In genomic region chr5:119625603-119626002, GRCm38 (mm10) we compare ENCODE assay signal across 10 mouse cellular contexts. TPM values are rescaled to one million over a fixed set of nuclear protein-coding genes. Genes with fewer than 3 reads are reported as not detected.
DNase-seq lines count a peak whose midpoint lies in the region.
"Had no signal": no experiment of that assay in that cellular context is flagged by ENCODE, and none has a peak within 500 bp of the region (broad histone marks: within the 10 kb centered on the region; RNA-seq: fewer than 3 reads in every experiment).

No protein-coding gene starts in this region.

- DNase-seq in adrenal gland, adult 2 months, result peak; percentile 83
- DNase-seq in adrenal gland, postnatal 4 days (ENCODE audit: low spot score in 2 of 2), result no peak
- DNase-seq in kidney, postnatal 4 days, result peak; percentile 39 to 42
- DNase-seq in kidney, adult 8-10 months, result no peak
- peak; percentile 49 for DNase-seq in urinary bladder, postnatal 14 days (ENCODE audit: low spot score)
- no peak for DNase-seq in urinary bladder, postnatal 4 days (ENCODE audit: low spot score in 2 of 2)
- DNase-seq in cerebellum, postnatal 36 days, result no peak
- DNase-seq in frontal cortex, postnatal 36 days (ENCODE audit: low spot score in 2 of 2), result no peak
- DNase-seq: liver, embryonic 13.5 days had no signal

RNA-seq across cellular contexts. Expression of gene Tbx3, which starts 44.9 kb away (rescaled TPM):
- 100 to 1,000 TPM; 285 to 315 TPM for total RNA-seq in adrenal gland, adult 2 months (2021)
- polyA plus RNA-seq in adrenal gland, adult 2 months (2012; rRNA removed), result 854 and 965 TPM in 2 replicates
- total RNA-seq in adrenal gland, postnatal 4 days (2021), result 100 to 1,000 TPM; 179 to 231 TPM
- polyA plus RNA-seq: G1E had no signal

Comparison
In these comparisons a context has a peak if more than half of its experiments do, and no peak if none do; other contexts are left out.
1. DNase-seq: peak in adrenal gland, adult 2 months (single experiment), kidney, postnatal 4 days (2 of 2) and urinary bladder, postnatal 14 days (single experiment); none in adrenal gland, postnatal 4 days (0 of 2), kidney, adult 8-10 months (0 of 2), urinary bladder, postnatal 4 days (0 of 2), cerebellum, postnatal 36 days (0 of 2) and frontal cortex, postnatal 36 days (0 of 2).